Comparison of ENCODE assay signal across 9 mouse cellular contexts in genomic region chr5:112870729-112871128, GRCm38 (mm10). TPM values are rescaled to one million over a fixed set of nuclear protein-coding genes. Genes with fewer than 3 reads are reported as not detected.
DNase-seq lines count a peak whose midpoint lies in the region; ATAC-seq and TF ChIP-seq lines count a peak whose summit lies in the region.
"Had no signal": no experiment of that assay in that cellular context is flagged by ENCODE, and none has a peak within 500 bp of the region (broad histone marks: within the 10 kb centered on the region; RNA-seq: fewer than 3 reads in every experiment).

No protein-coding gene starts in this region.

- peaks cover 21% of the 10 kb centered on the region for H3K27me3 ChIP-seq in kidney, embryonic 15.5 days
- H3K27me3 ChIP-seq in hindbrain, postnatal 0 days (ENCODE audit: insufficient read depth, low read length): no peaks in the 10 kb centered on the region; the same call in 1 of the 2 replicates
- H3K27me3 ChIP-seq: liver, embryonic 15.5 days had no signal

- no peak overlapping the region for H3K9ac ChIP-seq in kidney, embryonic 15.5 days
- no peak overlapping the region for H3K9ac ChIP-seq in hindbrain, postnatal 0 days (replicated peaks; ENCODE audit: low read length)
- H3K9ac ChIP-seq: liver, embryonic 15.5 days had no signal

- no peak for TF ChIP-seq POLR2A in embryonic fibroblast, embryonic 13.5 days (IDR thresholded peaks at IDR 0.05; ENCODE audit: low read depth, low read length)

- peak; percentile 65; the same call in 1 of the 2 replicates for TF ChIP-seq CTCF in embryonic fibroblast, embryonic 13.5 days (IDR thresholded peaks at IDR 0.05; ENCODE audit: borderline replicate concordance, insufficient read depth, low read length)
- TF ChIP-seq CTCF in hindbrain, postnatal 0 days (IDR thresholded peaks at IDR 0.05; ENCODE audit: low read depth): peak; percentile 95

- H3K4me2 ChIP-seq in kidney, embryonic 15.5 days: no peak overlapping the region
- no peak overlapping the region for H3K4me2 ChIP-seq in hindbrain, postnatal 0 days (ENCODE audit: low read depth, low read length)
- H3K4me2 ChIP-seq: liver, embryonic 15.5 days had no signal

- H3K9me3 ChIP-seq in kidney, embryonic 15.5 days (replicated peaks): no peaks in the 10 kb centered on the region
- no peaks in the 10 kb centered on the region for H3K9me3 ChIP-seq in hindbrain, postnatal 0 days (ENCODE audit: low read length)
- H3K9me3 ChIP-seq: liver, embryonic 15.5 days had no signal

- intact Hi-C loops in left cerebral cortex, postnatal 4 days (cut with DNase I): loop anchor here (2.0 kb wide), 1 partner anchor 184 kb away; no protein-coding TSS in a partner anchor

- DNase-seq in kidney, adult 11 months: peak; percentile 35
- peak; percentile 84 for DNase-seq in brain, adult 2 months (ENCODE audit: low read depth, low spot score)
- peak; percentile 89 for DNase-seq in hindbrain, postnatal 0 days (ENCODE audit: low spot score)
- peak; percentile 87 for DNase-seq in left cerebral cortex, postnatal 4 days
- peak; percentile 38 to 53 for DNase-seq in natural killer cell, adult 2 months (ENCODE audit: low spot score in 2 of 2)
- peak; percentile 21 for DNase-seq in testis, postnatal 14 days (ENCODE audit: low spot score)

- WGBS in kidney, embryonic 15.5 days: 23% methylated on average over 9 of the region's 9 CpGs
- 18% methylated on average over 9 of the region's 9 CpGs for WGBS in hindbrain, postnatal 0 days

- no peak for ATAC-seq in kidney, embryonic 15.5 days (replicated peaks; ENCODE audit: low FRiP score)
- no peak for ATAC-seq in hindbrain, postnatal 0 days

- H3K4me1 ChIP-seq in kidney, embryonic 15.5 days: no peaks in the 10 kb centered on the region
- no peaks in the 10 kb centered on the region for H3K4me1 ChIP-seq in embryonic fibroblast, embryonic 13.5 days (ENCODE audit: control insufficient read depth, insufficient read depth, low read length)
- no peaks in the 10 kb centered on the region for H3K4me1 ChIP-seq in hindbrain, postnatal 0 days (ENCODE audit: insufficient read depth, low read length)
- H3K4me1 ChIP-seq: liver, embryonic 15.5 days had no signal

- no peak overlapping the region for H3K27ac ChIP-seq in kidney, embryonic 15.5 days
- H3K27ac ChIP-seq in embryonic fibroblast, embryonic 13.5 days (ENCODE audit: insufficient read depth, low read length): no peak overlapping the region
- H3K27ac ChIP-seq in hindbrain, postnatal 0 days: no peak overlapping the region
- H3K27ac ChIP-seq: liver, embryonic 15.5 days had no signal

- H3K4me3 ChIP-seq in kidney, embryonic 15.5 days (replicated peaks): no peak overlapping the region
- no peak overlapping the region for H3K4me3 ChIP-seq in embryonic fibroblast, embryonic 13.5 days (ENCODE audit: insufficient read depth, low read length)
- H3K4me3 ChIP-seq in hindbrain, postnatal 0 days (ENCODE audit: low read length): no peak overlapping the region
- H3K4me3 ChIP-seq: liver, embryonic 15.5 days had no signal

- no peaks in the 10 kb centered on the region for H3K36me3 ChIP-seq in kidney, embryonic 15.5 days
- no peaks in the 10 kb centered on the region for H3K36me3 ChIP-seq in hindbrain, postnatal 0 days (ENCODE audit: insufficient read depth, low read length)
- H3K36me3 ChIP-seq: liver, embryonic 15.5 days had no signal

RNA-seq across cellular contexts. Expression of gene Myo18b, which starts 25.4 kb away (rescaled TPM):
- 0.22 and 0.69 TPM in 2 replicates for polyA plus RNA-seq in kidney, embryonic 15.5 days (2015; fragmentation: Nextera tagmentation; extraction: Ambion mirVana)
- not detected in 2 replicates for polyA plus RNA-seq in embryonic fibroblast, embryonic 13.5 days (2011; ENCODE audit: insufficient read length, low read depth, missing spikeins)
- total RNA-seq in hindbrain, postnatal 0 days (2014; rRNA removed): 1.9 and 2.3 TPM in 2 replicates
- 0.75 and 1.1 TPM in 2 replicates for polyA plus RNA-seq in hindbrain, postnatal 0 days (2015; fragmentation: Nextera tagmentation; extraction: Ambion mirVana)
- total RNA-seq in left cerebral cortex, postnatal 4 days (2021): 1 to 10 TPM; 5.6 to 6.8 TPM

Comparison
In these comparisons a context has a peak if more than half of its experiments do, and no peak if none do; other contexts are left out.
1. DNase-seq: peak in every context shown above with its lines; median percentile 89 in hindbrain, postnatal 0 days; 87 in left cerebral cortex, postnatal 4 days; 84 in brain, adult 2 months; 46 in natural killer cell, adult 2 months; 35 in kidney, adult 11 months; 21 in testis, postnatal 14 days.